Mouse (Mus musculus): ENCODE data around the gene C1qc.

Gene C1qc

DNA sequence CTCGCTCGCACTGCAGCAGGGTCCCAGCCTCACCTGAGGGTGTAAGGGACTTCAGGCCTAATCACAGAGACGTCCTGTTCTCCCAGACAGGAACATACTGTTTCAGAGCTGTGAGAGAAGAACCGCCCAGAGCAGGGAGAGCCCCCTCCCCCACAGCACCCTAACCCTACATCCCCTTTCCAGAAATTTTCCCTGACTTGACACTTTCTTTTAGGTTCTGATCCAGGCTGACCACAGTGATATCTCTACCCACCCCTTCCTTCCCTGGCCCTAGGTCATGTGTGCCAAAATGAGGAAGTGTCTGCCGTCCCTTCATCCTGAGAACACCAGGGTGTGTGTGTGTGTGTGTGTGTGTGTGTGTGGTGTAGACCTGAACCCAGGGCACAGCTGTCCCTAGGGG, at the start of gene C1qc:
TSS of gene C1qc (minus strand) at position 255 of the 400 bp plus-strand sequence.
- DNase-seq: peak; percentile 98

- DNase-seq: no peak
Measured at GRCm38 (mm10) chr4:136937935-136938334, 45.1 kb upstream of the C1qc start.

- DNase-seq: no peak
Measured at GRCm38 (mm10) chr4:136937344-136937743, 44.5 kb upstream of the C1qc start.

DNA sequence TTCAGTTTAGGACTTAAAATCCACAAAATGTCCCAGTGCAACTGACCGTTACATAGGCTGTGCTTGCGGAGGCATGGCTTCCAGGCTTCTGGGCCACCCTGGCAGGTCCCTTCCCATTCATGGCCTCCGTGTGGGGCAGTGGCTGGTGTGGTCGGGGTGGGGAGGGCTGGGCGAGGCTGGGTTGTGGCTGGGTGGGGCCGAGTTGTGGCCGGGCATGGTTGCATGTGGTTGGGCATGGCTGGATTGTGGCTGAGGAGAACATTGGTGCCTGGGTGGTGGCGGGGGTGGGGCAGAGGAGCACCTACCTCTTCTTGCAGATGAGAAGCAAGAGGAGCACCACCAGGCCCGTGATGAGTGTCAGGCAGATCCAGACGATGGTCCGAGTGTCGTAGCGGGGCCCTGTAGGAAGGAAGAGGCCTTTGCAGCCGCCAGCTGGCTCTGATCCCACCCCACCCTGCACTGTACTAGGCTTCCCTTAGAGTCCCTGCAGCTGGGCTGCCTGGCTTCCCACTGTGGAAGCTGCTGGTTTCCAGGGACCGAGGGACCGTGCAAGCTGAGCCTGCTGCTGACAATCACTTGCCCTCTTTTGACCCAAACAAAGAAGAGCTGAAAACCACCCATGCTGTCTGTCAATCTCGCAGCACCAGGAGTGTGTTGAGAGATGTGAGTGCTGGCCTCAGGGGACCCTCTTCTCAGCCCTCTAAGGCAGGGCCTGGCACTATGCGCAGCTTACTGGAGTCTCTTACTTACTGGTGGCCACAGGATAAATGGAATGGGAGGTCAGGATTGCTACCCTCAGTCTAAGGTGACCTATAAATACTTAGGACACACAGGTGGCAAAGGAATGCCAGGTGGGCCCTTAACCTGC, 42.1 kb upstream of the C1qc start:
- DNase-seq: no peak

GRCm38 (mm10) chr4:136930474-136930873, 37.6 kb upstream of the C1qc start:
- DNase-seq: no peak

GRCm38 (mm10) chr4:136928928-136929327, 36.1 kb upstream of the C1qc start:
- no peak for DNase-seq

DNA sequence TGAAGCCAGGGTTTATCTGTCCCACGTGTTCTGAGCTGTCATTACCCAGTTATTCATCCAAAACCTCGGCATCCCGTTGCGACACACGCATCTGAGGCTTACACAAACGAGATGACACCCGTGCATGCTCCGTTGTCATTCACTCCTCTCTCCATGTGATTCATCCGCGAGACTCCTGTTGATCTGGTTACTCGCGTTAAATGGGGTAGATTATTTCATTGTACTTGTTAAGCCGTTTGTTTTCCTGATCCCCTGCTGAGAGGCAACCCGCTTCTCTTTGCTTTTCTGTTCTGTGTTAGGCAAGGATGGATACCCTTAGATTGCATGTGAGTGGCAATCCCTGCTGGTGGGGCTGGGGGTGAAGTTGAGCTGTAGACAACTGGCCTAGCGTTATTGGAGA, 32.9 kb upstream of the C1qc start:
- DNase-seq: no peak

DNA sequence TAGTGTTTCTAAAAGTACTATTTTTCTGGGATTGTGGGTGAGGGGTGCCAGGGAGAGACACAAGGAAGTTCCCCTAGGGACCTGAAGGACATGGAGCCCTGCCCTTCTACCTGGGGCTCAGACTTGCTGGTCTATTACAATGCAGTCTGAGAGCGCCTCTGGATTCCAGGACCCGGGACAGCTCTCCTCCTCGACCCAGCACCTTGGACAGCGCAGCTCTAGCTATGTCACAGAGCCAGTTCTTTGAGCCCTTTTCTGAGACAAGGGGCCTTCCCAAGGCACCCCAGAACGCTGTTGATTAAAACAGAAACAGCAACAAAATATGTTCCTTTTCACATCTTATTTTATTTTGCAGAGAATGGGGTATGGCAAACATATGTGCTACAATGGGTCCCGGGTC, 31.7 kb upstream of the C1qc start:
- DNase-seq: no peak

DNA sequence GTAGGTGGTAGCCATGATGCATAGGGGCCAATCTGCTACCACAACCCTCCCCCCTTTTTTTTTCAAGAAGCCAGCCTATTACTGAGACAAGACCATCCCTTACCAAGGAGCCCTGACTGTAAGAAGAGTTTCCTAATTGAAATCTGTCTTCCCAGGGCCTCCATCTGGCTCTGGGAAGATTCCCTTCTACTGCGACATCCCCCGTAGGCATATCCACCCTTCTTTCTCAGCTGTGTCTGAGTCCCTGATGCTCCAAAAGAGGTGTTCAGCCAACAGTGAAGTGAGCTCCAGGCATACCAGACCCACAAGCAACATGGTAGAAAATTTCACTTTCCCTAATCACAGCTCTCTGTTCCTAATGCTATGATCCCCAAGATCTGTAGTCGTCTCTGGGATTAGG, 26.7 kb upstream of the C1qc start:
- no peak for DNase-seq

- no peak for DNase-seq
Measured at GRCm38 (mm10) chr4:136918834-136919233, 26.0 kb upstream of the C1qc start.

- DNase-seq: no peak
Measured at GRCm38 (mm10) chr4:136917165-136917524, 24.3 kb upstream of the C1qc start.

DNA sequence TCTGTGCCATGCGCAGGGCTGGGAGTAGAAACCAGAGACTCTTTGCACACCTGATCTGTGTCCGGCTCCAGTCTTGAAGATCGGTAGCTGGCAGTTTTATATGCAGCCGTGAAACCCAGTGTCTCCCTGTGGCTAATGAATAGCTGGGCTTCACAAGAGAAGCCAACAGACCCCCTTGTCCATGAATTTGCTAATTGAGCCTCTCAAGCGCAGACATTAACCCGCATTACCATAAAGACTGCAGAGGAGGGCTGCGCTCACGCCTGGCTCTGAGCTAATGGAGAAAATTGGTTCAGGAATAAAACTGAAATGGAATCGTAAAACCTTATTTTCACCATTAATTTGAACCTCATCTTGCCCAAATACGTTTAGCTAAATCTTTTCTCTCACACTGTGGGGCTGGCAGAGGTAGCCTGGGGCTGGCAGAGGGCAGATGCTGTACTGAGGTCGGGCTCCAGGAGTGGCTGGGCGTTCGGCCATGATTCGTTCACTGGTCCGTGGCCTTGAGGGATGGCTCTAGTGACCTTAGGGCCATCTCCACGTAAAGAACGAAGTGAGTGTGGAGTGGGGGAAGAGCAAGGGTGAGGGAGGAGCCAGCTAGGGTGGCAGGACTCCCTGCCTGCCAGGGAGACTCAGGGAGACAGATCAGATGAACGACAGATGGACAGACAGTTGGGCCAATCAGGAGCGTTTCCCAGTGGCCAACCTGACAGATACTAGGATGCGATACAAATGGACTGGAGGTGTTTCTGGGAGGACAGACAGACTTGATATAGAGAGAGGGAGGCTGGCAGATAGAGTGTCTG, 23.7 kb upstream of the C1qc start:
- DNase-seq: no peak

DNA sequence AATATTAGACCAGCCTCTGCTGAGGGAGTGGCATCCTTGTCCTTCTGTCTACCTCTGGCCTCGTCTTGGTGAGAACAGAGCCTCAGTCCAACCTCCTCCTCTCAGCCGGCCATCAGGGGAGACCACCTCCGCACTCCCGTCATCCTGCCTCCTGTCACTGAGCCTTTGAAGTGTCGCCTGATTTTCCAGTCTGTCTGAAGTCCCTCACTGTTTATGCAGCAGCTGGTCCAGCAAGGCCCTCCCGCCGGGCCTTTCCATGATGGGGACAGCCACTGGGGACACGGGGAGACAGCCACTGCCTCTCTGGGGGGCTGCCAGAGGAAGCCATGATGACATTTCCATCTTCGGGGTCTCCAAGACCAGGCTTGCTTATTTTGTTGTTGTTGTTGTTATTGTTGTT, 20.0 kb upstream of the C1qc start:
- no peak for DNase-seq

- DNase-seq: no peak
Measured at GRCm38 (mm10) chr4:136911804-136912203, 18.9 kb upstream of the C1qc start.

GRCm38 (mm10) chr4:136911211-136911646, 18.4 kb upstream of the C1qc start:
- DNase-seq: no peak

GRCm38 (mm10) chr4:136907809-136908208, 14.9 kb upstream of the C1qc start:
- DNase-seq: no peak

DNA sequence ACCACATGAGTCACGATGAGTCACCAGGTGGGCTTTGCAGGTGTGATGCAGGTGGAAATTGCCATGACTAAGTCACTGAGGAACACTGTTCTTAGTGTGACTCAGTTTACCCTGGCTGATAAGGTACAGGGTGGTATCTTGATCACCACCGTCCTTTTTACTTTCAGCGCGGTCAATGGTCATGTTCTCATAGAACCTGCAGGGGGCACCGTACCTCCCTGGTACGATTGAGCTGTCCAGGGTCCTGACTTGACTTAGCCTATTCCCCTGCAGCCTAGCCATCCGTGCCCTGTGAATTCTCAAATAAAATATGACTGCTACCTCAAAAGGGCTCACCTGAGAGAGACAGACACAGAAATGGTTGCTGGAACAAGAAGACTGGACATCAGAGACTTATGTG, 14.2 kb upstream of the C1qc start:
- DNase-seq: no peak

DNA sequence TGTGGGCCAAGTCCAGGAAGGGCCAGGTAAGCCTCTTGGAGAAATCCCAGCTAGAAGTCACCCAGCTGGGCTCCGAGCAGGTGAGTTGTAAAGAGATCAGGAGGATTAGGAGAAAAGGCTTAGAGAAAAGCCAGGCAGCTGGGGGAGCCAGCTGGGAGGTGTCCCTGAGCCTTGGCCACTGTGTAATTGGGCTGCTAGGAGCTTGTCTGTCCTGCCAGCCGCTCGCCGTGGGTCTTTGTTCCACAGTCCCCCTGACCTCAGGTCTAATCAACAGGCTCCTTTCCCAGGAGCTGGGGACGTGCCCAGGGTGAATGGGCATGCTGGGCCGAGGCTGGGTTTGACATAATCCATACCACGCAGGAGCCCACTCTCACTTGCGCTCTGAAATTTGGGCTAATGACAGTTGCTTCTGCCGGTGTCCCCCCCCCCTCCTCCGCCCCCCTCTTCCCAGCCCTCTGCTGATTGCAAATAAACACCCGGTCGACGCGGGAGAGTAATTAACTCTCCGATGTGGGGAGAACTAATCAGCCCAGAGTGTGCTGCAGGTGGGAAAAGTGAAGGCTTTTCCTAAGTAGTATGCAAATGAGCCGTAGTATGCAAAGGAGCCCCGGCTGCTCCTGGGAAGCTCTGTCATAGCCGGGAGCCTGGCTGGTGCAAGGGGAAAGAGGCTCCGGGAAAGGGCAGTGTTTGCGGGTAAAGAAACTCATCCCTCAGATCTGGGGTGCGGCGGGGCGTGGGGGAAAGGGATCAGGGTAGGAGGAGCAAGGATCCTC, 12.1 kb upstream of the C1qc start:
- no peak for DNase-seq

- no peak for DNase-seq
Measured at GRCm38 (mm10) chr4:136899154-136899553, 6.3 kb upstream of the C1qc start.

DNA sequence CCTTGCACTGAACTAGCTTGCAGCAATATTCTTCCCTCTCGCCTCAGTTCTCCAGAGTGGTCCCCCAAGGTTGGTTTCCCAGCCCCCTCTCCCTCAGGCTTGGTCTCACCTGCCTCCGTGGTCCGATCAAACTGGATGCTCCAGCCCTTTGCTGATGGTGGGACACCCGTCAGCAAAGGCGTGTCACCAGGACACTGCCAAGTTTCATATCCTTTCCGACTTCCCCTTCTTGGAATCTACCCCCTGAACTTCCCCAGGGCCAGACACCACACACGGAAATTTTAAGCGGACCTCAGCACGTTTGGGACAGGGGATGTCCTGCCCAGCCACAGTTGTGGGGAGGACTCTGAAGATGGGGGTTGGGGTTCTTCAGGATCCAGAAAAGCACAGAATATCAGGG, 5.8 kb upstream of the C1qc start, which contains the start of gene C1qa:
TSS of gene C1qa (minus strand) at position 167 of the 400 bp plus-strand sequence.
- peak; percentile 99 for DNase-seq

DNA sequence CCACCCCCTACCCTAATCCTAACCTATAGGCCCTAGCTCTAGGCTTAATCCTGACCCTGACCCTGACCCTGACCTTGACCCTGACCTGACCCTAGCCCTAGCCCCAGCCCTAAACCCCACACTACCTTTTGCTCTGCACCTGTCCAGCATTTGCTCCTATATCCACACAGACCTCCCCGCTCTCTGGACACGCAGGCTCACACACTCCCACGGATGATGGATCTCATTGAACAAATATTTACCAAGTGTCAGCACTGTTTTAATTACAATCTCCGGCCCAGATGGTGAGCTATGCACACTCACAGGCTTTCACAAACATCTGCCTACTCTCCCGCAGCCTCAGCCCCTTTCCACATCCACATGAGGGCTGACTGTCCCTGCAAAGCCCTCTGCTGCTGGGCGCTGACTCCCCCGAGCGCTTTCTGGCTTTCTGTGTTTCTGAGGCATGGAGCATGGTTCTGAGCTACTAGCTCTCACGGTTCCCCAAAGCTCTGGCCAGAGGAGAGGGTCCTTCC, 5.3 kb upstream of the C1qc start:
- peak; percentile 74 for DNase-seq

- peak; percentile 93 for DNase-seq
Measured at GRCm38 (mm10) chr4:136896461-136896860, 3.6 kb upstream of the C1qc start.

DNA sequence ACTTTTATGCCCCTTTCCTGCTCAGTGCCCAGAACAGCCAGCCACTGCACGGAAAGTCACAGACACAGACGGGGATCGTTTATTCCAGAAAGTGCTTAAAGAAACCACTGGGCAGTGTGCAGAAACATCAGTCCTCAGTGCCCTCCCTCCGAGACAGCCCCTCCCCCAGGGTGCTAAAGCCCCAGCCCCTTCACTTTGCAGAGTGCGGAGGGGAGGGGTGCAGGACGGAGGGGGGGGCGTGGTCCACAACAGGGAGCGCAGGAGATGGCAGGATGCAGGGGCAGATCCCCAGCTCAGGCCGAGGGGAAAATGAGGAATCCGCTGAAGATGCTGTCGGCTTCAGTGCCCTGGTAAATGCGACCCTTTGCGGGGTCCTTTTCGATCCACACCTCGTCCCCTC, 3.0 kb upstream of the C1qc start:
- DNase-seq: peak; percentile 96
